Mouse (Mus musculus) spleen, adult 2 months (tissue): ENCODE data around the gene Sema4d. TPM values are rescaled to one million over a fixed set of nuclear protein-coding genes. Genes with fewer than 3 reads are reported as not detected.

Experiments used
- DNase-seq, 2 experiments: peaks; one replicate each; pipeline versions ENCODE4 v3.0.0 to v3.0.0-alpha.2; 2012 to 2021; ENCODE audit warnings: low spot score in 2 of 2, low read depth in 1 of 2
- H3K27ac ChIP-seq: fragments of 200-500 bp; 2 replicates; pipeline ENCODE4 v1.5.1; 2012; ENCODE audit warnings: low read length, inconsistent platforms; ENCODE audit not compliant: insufficient read depth
- H3K27me3 ChIP-seq: fragments of 200-500 bp; 2 replicates; pipeline ENCODE4 v1.6.1; 2012; ENCODE audit warnings: mild to moderate bottlenecking, moderate library complexity, low read length, inconsistent platforms; ENCODE audit not compliant: control insufficient read depth, insufficient read depth
- H3K36me3 ChIP-seq: fragments of 200-500 bp; 2 replicates; pipeline ENCODE4 v1.6.1; 2012; ENCODE audit warnings: mild to moderate bottlenecking, low read length, inconsistent platforms; ENCODE audit not compliant: control insufficient read depth, insufficient read depth
- H3K4me1 ChIP-seq: fragments of 200-500 bp; 2 replicates; pipeline ENCODE4 v1.6.1; 2011; ENCODE audit warnings: inconsistent platforms; ENCODE audit not compliant: control insufficient read depth, insufficient read depth, insufficient read length
- H3K4me3 ChIP-seq: fragments of 200-500 bp; 2 replicates; pipeline ENCODE4 v1.5.1; 2011; ENCODE audit warnings: mild to moderate bottlenecking, inconsistent platforms; ENCODE audit not compliant: insufficient read depth, insufficient read length; ENCODE audit errors: extremely low read depth
- CTCF ChIP-seq: fragments of 200-500 bp; IDR thresholded peaks from 2 replicates; pipeline ENCODE4 v1.5.1; 2011; ENCODE audit warnings: mild to moderate bottlenecking, inconsistent platforms; ENCODE audit not compliant: insufficient read depth, insufficient read length, insufficient replicate concordance; ENCODE audit errors: extremely low read depth
- POLR2A ChIP-seq: fragments of 200-500 bp; IDR thresholded peaks from 2 replicates; pipeline ENCODE4 v1.6.1; 2011; ENCODE audit warnings: low read depth, low read length, inconsistent platforms
- WGBS: fragments of 180-500 bp; shearing (Covaris S2); methylation state at CpG from one replicate; pipeline ENCODE4 v1.1.7; 2018; 5-methylcytosine and 5-hydroxymethylcytosine counted together
- polyA plus RNA-seq: library from polyadenylated mRNA; depleted of rRNA; stranded (reverse); fragments of >200 nt; gene quantifications from 2 replicates; pipeline ENCODE4 v1.2.3, GENCODE M21; 2012

Gene Sema4d
- polyA plus RNA-seq, 1 experiment: 77.0 TPM

DNA sequence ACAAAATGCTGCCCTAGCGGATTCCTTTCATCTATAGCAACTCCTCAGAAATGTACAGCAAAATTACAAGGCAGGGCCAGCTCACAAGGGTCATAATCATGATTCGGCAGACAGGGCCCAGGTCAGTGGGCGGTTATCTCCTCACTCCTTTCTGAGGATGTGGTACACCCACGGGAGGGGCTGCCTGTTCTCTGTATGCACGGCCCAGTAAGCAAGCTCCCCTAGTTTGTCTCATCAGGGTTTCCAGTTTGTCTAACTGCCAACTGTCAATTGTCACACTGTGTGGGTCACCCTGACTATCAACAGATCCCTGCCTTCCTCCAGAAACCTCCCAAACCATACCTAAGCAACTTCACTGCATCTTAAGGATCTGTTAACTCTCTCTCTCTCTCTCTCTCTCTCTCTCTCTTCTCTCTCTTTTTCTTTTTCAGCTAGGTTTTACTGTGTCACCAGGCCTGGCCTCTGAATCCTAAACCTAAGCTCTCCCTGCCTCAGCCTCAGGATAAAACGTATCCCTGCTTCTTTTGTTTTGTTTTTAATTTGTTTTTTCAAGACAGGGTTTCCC is 55.5 kb downstream of the Sema4d start:
- Histone ChIP-seq H3K36me3 (peaks cover 1% of the 10 kb centered on the region; the same call in 1 of the 2 replicates), H3K27ac (peak overlapping the region; percentile 78), H3K4me3 (peak overlapping the region; percentile 1; the same call in 1 of the 2 replicates), H3K27me3 (no peaks in the 10 kb centered on the region), H3K4me1 (peaks cover 69% of the 10 kb centered on the region; the same call in 1 of the 2 replicates)
- TF ChIP-seq POLR2A: no peak
- TF ChIP-seq CTCF: no peak
- WGBS: 15% methylated on average over 6 of the region's 6 CpGs
- DNase-seq: peak in 1 of 2 experiments; percentile 60

- peaks cover 1% of the 10 kb centered on the region; the same call in 1 of the 2 replicates for H3K36me3 ChIP-seq
- peak overlapping the region; percentile 78 for H3K27ac ChIP-seq
- WGBS: 21% methylated on average over 20 of the region's 20 CpGs
- DNase-seq: no peak
- peaks cover 67% of the 10 kb centered on the region; the same call in 1 of the 2 replicates for H3K4me1 ChIP-seq
- H3K27me3 ChIP-seq: no peaks in the 10 kb centered on the region
- peak overlapping the region; percentile 27 for H3K4me3 ChIP-seq
- TF ChIP-seq POLR2A: no peak
- TF ChIP-seq CTCF: no peak
These were observed 56.3 kb downstream of the Sema4d start for GRCm38 (mm10) chr13:51737033-51737948.

DNA sequence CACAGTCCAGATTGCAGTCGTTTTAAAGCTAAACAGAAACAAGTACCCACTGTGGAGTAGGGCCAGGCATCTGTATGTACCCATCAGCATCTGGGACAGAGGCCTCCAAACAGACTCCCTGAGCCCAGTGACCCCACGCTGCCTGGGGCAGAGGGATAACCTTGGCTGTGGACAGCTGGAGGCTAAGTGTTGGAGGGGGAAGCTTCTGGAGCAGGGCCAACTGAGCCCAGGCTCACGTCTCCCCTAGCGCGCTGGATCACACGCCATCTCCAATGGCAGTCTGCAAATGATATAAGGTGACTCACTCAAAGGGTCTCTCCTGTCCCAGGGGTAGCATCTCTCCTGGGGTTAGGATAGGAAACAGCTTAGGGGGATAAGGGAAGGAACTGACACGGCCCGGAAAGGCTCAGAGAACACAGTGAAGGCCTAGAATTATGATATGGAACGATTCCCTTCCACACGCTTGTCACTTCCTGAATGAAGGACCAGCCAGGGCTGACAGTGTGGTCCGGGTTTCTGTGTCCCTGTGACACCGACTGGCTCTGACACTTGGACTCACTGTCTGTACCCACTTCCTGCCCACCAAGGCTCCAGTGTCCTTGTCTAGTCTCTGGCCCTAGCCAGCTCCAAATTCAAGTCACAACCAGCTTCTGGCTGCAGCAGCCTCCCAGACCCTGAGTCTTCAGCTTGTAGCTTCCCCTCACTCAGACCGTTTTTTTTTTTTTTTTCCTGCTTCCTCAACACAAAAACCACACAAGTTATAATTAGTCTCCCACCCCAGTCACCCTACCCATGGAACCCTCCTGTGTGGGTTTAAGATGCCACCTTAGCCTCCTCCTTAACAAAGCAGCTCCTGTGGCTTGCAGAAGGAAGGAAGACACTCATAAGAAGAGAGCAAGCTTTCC is 57.3 kb downstream of the Sema4d start:
- no peaks in the 10 kb centered on the region for H3K27me3 ChIP-seq
- peaks cover 66% of the 10 kb centered on the region; the same call in 1 of the 2 replicates for H3K4me1 ChIP-seq
- no peak overlapping the region for H3K4me3 ChIP-seq
- 13% methylated on average over 13 of the region's 13 CpGs for WGBS
- H3K36me3 ChIP-seq: peaks cover 1% of the 10 kb centered on the region
- TF ChIP-seq CTCF: no peak
- no peak for TF ChIP-seq POLR2A
- H3K27ac ChIP-seq: peak overlapping the region; percentile 74
- DNase-seq: no peak

- WGBS: 18% methylated on average over 4 of the region's 4 CpGs
- Histone ChIP-seq H3K27ac (peak overlapping the region; percentile 69), H3K4me3 (peak overlapping the region; percentile 42; the same call in 1 of the 2 replicates), H3K36me3 (peaks cover under 1% of the 10 kb centered on the region), H3K27me3 (no peaks in the 10 kb centered on the region), H3K4me1 (peaks cover 69% of the 10 kb centered on the region; the same call in 1 of the 2 replicates)
- TF ChIP-seq CTCF: no peak
- no peak; the same call in 1 of the 2 replicates for TF ChIP-seq POLR2A
- peak; percentile 52 to 66 for DNase-seq
These were observed 59.0 kb downstream of the Sema4d start for GRCm38 (mm10) chr13:51734556-51734955.

DNA sequence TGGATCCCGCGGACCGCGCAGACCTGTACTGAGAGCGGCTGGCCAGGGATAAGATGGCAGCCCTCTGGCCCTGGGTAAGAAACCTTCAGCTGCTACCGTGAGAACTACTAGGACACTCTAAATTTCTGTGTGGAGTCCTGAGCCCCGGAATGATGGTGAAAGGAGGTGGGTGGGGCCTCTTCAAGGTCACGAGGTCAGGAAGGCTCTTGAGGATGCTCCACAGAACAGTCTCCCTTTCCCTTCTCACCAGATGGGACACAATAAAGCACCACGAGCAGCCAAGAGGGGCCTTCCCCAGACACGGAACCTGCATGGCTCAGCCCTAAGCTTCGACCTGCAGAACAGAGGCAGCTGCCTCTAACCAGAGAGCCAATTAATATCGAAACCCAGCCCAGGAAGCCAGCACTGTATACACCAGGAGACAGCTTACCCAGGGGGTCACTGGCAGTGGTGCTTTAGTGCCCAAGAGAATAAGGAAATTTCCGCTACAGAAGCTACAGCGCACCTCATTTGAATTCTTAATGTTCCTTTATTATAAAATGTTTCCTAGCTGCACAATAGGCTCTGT is 61.4 kb downstream of the Sema4d start:
- DNase-seq: no peak
- Histone ChIP-seq H3K27me3 (no peaks in the 10 kb centered on the region), H3K4me3 (0 out of 2 replicates have a peak overlapping the region, but pooled peaks have one; percentile 11), H3K36me3 (no peaks in the 10 kb centered on the region; the same call in 1 of the 2 replicates), H3K27ac (peak overlapping the region; percentile 72), H3K4me1 (peaks cover 46% of the 10 kb centered on the region; the same call in 1 of the 2 replicates)
- TF ChIP-seq CTCF (no peak), POLR2A (no peak)
- 58% methylated on average over 14 of the region's 14 CpGs for WGBS

DNA sequence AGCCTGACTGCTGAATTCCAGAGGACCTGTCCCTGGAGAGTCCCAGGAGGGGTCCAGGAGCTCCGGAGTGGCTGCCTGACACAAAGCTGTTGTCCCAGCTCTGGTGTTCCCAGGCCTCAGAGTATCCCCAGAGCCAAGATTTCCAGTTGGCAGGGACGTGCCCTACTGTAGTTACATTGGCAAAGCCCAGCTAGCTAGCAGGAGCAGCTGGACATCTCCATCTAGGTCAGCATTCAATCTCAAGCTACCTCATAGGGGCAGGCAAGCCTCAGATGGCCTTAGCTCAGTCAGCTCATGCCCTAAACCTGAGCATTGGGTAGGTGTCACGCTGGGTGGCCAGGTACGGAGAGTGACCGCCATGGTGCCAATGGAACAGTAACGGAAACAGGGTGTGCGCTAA is 62.1 kb downstream of the Sema4d start:
- TF ChIP-seq CTCF: no peak
- Histone ChIP-seq H3K4me1 (peaks cover 40% of the 10 kb centered on the region; the same call in 1 of the 2 replicates), H3K4me3 (no peak overlapping the region), H3K27me3 (no peaks in the 10 kb centered on the region), H3K36me3 (peaks cover 2% of the 10 kb centered on the region; the same call in 1 of the 2 replicates), H3K27ac (peak overlapping the region; percentile 65)
- 91% methylated on average over 7 of the region's 7 CpGs for WGBS
- no peak for DNase-seq
